Mouse (Mus musculus): ENCODE results near the gene Prlh. TPM values are rescaled to one million over a fixed set of nuclear protein-coding genes. Genes with fewer than 3 reads are reported as not detected.

Prlh gene
- polyA plus RNA-seq, 1 experiment from 2014 or later = not detected

DNA sequence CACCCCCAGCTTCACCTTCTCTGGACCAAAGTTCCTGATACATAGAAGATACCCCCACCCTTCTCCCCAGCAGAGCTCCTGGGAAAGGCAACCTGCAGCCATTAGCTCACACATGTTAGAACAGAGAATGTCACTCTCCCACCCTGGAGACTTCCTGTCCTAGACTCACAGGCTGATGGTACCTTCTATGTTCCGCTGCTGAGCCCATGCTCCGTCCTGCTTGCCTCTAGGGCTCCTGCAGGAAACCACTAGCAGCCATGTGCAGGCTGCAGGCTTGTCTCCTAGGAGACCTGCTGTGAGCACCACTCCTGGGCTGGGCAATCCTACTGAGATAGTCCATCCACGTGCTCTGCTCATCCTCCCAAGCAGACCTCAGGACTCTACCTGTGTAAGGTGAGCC lies 49.7 kb downstream of the Prlh start:
- ATAC-seq (ENCODE audit: insufficient number of reproducible peaks, insufficient read depth, low FRiP score, low TSS enrichment) = no peak

More for the DNA sequence above, 49.7 kb downstream of the Prlh start:
- H3K27me3 ChIP-seq = 0 out of 2 replicates have a peak, but pooled peaks cover 3% of the 10 kb centered on the region
- no peaks in the 10 kb centered on the region for H3K9me3 ChIP-seq
- H3K9ac ChIP-seq = no peak overlapping the region
- H3K4me3 ChIP-seq = no peak overlapping the region
- 84% methylated on average over 3 of the region's 3 CpGs for WGBS
- no peak overlapping the region for H3K4me2 ChIP-seq (replicated peaks)
- no peaks in the 10 kb centered on the region for H3K36me3 ChIP-seq
- peaks cover 9% of the 10 kb centered on the region for H3K4me1 ChIP-seq
- H3K27ac ChIP-seq = no peak overlapping the region

Other genes starting within 250 kb of the Prlh start
- gene Col6a3, start 109.1 kb upstream of the Prlh start, polyA plus RNA-seq (2016; fragmentation: Nextera tagmentation; extraction: Ambion mirVana) = 57.4 and 58.7 TPM in 2 replicates
- 0.33 and 0.51 TPM in 2 replicates for gene Mlph, start 38.0 kb upstream of the Prlh start, polyA plus RNA-seq (2016; fragmentation: Nextera tagmentation; extraction: Ambion mirVana)
- 0.74 and 1.5 TPM in 2 replicates for gene Rab17, start 16.6 kb downstream of the Prlh start, polyA plus RNA-seq (2016; fragmentation: Nextera tagmentation; extraction: Ambion mirVana)
- 29.4 and 33.0 TPM in 2 replicates for gene Lrrfip1, start 45.6 kb downstream of the Prlh start, polyA plus RNA-seq (2016; fragmentation: Nextera tagmentation; extraction: Ambion mirVana)
- 1.4 and 1.5 TPM in 2 replicates for gene Rbm44, start 192.0 kb downstream of the Prlh start, polyA plus RNA-seq (2016; fragmentation: Nextera tagmentation; extraction: Ambion mirVana)
- gene Ramp1, start 226.7 kb downstream of the Prlh start, polyA plus RNA-seq (2016; fragmentation: Nextera tagmentation; extraction: Ambion mirVana) = 1.2 and 1.9 TPM in 2 replicates

Data from embryonic facial prominence, embryonic 12.5 days (tissue).